Mouse (Mus musculus): Measurements from ENCODE around the gene Rnf169.
A peak's percentile ranks its signal among the peaks of the same experiment; 100 is the strongest.
"Not testable (repeated sequence)": the region's sequence is repeated elsewhere in the genome, so short reads cannot be mapped to it uniquely, and the experiment has no call there.

The Rnf169 gene

GRCm38 (mm10) chr7:99979546-99980131, 609 bp downstream of the Rnf169 start:
- DNase-seq (ENCODE audit: low read depth, low spot score), result no peak

- no peak for DNase-seq (ENCODE audit: low read depth, low spot score)
Measured at GRCm38 (mm10) chr7:99979081-99979480, 1.2 kb downstream of the Rnf169 start.

DNA sequence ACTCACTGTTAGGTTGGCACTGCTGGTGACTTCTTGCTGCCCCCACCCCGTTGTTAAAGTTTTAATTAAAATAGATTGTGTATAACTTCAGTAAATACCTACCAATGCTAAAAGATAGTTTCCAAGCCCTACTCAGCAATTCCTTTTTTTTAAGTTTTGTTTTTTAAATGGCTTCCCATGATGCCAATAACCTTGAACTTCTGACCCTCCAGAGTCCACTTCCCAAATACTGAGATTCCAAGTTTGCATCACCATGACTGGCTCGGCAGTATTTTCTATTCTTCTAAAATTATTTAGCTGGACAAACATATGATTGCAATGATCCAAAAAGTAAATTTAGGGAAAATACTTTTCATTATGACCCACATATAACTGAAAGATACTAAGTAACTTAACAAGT, 2.2 kb downstream of the Rnf169 start:
- DNase-seq (ENCODE audit: low read depth, low spot score), result no peak

GRCm38 (mm10) chr7:99975819-99976575, 4.3 kb downstream of the Rnf169 start:
- DNase-seq (ENCODE audit: low read depth, low spot score), result no peak

- no peak for DNase-seq (ENCODE audit: low read depth, low spot score)
Measured at GRCm38 (mm10) chr7:99974208-99974970, 5.9 kb downstream of the Rnf169 start.

DNA sequence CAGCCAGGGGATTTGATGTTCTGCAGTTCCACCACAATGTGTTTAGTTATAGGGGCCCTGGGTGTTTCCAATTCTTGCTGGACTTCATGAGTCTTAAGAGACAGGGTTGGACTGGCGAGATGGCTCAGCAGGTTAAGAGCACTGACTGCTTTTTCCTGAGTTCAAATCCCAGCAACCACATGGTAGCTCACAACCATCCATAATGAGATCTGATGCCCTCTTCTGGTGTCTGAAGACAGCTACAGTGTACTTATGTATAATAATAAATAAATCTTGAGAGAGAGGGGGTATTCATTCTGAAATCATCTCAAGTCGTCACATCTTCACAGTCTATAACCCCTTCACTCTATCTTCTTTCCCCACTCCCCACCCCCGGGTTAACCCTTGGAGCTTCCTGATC, 7.3 kb downstream of the Rnf169 start:
- DNase-seq (ENCODE audit: low read depth, low spot score), result not testable (repeated sequence)

- no peak for DNase-seq (ENCODE audit: low read depth, low spot score)
Measured at GRCm38 (mm10) chr7:99971926-99972325, 8.3 kb downstream of the Rnf169 start.

GRCm38 (mm10) chr7:99969151-99969550, 11.1 kb downstream of the Rnf169 start:
- DNase-seq (ENCODE audit: low read depth, low spot score), result no peak

DNA sequence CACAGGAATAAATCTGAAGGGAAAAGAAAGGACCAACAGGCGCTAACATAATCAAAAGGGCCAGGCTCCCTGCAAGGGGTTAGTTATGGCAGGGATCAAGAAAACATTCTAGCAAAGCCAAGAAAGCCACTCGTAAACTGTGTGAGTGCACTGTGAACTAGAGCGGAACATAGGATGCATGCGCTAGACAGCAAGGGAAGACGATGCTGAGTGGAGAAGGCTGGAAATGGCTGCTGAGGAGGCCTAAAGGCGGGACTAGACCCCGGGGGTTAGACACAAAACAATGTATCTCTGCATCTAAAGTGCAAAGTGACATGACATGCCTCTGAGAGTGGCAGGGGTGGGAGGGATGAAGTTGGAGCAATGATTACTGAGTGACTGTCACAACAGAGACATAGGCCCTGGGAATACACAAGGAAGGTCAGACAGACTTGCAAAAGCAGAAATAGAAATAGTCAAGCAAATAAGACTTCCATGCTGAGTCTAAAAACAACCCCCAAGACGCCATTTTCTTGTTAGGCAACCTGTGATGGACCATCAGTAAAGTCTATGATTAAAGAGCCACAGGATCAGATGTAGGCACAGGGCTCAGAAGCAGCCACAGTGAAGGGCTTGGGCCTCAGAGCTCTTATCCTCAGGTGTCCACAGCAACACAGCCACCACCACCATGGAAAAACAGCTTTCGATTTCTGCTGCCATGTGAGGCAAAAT, 14.1 kb downstream of the Rnf169 start:
- no peak for DNase-seq (ENCODE audit: low read depth, low spot score)

DNA sequence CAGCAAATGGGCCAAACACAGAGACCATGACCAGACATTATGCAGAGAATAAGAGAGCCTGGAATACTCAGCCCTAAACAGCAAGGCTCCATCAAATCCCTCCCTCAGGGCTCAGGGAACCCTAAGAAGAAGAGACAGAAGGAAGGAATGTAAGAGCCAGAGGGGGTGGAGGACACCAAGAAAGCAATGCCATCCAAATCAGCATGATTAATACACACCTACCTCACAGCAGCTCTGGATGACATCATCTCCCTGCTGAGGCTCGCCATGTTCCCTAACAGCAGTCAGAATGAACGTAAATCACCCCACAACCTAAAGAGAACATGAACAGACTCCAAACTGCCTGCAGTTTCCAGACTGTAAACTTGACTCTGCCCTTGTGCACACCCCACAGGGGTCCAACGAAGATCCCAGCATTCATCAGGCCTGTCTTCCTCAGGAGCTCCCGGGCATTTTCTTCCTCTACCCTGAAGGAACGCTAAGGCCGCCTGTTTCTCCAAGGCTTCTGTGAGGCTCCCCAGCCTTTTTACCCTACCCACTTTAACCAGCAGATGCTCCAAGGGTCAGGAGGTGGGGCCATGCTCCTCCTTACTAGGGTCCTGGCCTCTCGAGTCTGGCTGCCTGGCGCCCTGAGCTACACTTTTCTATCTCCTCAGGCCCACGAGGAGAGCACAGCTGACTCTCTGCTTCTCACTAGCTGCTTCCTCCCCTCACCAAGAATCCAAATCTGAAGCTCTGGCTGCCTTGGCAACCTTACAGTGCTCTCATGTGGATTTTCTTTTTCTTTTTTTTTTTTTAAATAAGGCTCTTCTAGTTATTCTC, 15.0 kb downstream of the Rnf169 start:
- peak; percentile 67 for DNase-seq (ENCODE audit: low read depth, low spot score)

GRCm38 (mm10) chr7:99963237-99963860, 16.9 kb downstream of the Rnf169 start:
- DNase-seq (ENCODE audit: low read depth, low spot score), result no peak

GRCm38 (mm10) chr7:99962536-99963236, 17.6 kb downstream of the Rnf169 start:
- DNase-seq (ENCODE audit: low read depth, low spot score), result no peak

DNA sequence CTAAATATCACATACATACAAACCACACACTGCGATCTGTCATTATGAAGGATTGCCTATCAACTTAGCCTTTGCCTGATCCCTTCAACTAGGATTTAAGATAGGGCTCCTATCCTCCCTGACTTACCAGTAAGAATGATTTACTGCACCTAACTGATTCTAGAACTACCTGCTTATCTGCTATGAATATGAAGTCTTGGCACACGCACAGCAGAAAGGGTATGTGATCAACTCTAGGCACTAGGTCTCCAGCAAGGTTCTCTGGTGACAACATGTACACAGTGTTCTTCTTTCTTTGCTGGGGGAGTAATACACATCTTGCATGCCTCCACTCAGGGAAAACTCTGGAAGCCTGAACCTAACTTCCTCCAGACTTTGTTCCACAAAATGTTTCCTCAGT, 18.7 kb downstream of the Rnf169 start:
- DNase-seq (ENCODE audit: low read depth, low spot score), result no peak

DNA sequence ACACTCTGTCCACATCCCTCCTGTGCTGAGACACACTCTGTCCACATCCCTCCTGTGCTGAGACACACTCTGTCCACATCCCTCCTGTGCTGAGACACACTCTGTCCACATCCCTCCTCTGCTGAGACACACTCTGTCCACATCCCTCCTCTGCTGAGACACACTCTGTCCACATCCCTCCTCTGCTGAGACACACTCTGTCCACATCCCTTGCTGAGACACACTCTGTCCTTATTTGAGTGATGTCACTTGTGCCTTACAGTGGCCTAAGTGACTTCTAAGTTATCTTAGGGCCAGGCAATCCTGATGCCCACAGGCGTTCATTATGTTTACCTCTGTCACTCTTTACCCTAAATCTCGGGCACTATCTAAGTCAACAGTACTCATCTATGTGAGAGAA, 19.7 kb downstream of the Rnf169 start:
- not testable (repeated sequence) for DNase-seq (ENCODE audit: low read depth, low spot score)

- DNase-seq (ENCODE audit: low read depth, low spot score), result no peak
Measured at GRCm38 (mm10) chr7:99957226-99957965, 22.9 kb downstream of the Rnf169 start.

DNA sequence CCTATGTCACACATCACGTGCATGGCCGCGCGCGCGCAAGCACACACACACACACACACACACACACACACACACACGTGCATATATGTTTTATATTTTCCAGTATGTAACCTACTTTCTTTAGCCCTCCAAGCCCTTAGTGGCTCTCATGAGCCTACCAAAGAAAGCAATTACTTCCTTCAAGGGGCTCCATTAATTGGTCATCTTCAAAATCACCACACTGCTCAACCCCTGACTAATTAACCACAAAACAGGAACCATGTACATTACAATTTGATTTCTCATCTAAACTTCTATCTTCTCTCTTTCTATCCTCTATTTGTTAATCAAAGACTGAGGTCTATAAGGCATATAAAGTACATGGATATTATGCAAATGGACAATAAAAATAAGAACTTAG, 24.2 kb downstream of the Rnf169 start:
- DNase-seq (ENCODE audit: low read depth, low spot score), result no peak

DNA sequence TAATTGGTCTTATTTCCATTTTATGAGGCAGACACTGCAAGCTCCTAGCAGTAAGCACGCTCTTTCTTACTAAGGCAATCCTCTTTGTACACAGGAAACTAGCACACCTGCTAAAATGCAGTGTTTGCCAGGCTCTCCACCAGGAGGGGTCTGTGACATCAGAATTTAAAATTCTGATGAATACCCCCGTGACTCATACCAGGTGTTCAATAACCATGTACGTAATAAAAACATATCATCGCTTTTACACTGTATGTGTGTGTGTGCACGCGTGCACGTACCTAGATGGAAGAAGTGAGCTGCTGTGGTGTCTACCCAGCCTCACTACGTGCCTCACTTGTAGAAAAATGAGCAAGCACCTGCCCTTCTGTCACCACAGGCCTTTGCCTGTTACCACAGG, 26.0 kb downstream of the Rnf169 start:
- no peak for DNase-seq (ENCODE audit: low read depth, low spot score)

GRCm38 (mm10) chr7:99953442-99954098, 26.7 kb downstream of the Rnf169 start:
- DNase-seq (ENCODE audit: low read depth, low spot score), result no peak

- no peak for DNase-seq (ENCODE audit: low read depth, low spot score)
Measured at GRCm38 (mm10) chr7:99947329-99947728, 32.9 kb downstream of the Rnf169 start.

All from brain, embryonic 18.5 days (tissue).